Mouse (Mus musculus) thymus, postnatal 36 days (tissue): Measurements from ENCODE around the gene Prr30.
"Not testable (repeated sequence)": the region's sequence is repeated elsewhere in the genome, so short reads cannot be mapped to it uniquely, and the experiment has no call there.

Experiments used
- DNase-seq, 2 experiments: peaks; one replicate each; pipeline ENCODE4 v3.0.0; 2022; ENCODE audit warnings: mixed read lengths in 2 of 2

Prr30 gene

DNA sequence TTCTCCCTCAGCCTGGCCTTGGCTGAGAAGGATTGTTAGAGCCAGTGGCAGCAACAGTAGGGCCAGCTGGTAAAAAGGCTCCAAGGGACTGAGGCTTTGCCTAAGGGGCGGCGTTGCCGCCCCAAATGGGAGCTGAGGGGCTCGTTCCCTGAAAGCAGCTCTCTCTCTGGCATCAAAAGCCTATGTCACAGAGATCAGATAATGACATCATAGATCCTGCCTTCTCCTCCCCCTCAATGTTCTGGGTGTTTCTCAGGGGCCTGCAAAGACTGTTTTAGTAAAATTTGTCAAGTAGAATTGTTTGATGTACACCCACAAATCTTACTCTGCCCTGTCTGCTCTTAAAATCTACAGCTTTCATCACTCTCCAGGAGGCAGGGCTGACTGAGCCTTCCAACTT is at the start of gene Prr30:
TSS of gene Prr30 (minus strand) at position 101 of the 400 bp plus-strand sequence.
- no peak for DNase-seq

DNA sequence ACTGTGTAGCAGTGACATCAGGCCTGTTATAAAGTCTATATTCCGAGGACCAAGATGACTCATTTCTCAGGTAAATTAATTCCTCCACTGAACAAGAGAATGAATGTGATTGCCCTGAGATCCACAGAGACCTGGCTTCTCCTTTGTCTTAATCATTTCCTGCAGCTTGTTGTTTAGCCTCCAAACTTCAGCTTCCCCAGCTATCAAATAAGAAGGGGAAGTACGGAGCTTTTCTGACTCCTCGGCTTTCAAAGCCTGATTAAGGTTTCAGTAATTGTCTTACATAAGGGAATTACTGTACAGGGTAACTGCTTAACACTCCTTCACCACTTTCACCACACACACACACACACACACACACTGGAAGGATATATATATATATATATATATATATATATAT is 46.7 kb upstream of the Prr30 start:
- DNase-seq, result no peak

DNA sequence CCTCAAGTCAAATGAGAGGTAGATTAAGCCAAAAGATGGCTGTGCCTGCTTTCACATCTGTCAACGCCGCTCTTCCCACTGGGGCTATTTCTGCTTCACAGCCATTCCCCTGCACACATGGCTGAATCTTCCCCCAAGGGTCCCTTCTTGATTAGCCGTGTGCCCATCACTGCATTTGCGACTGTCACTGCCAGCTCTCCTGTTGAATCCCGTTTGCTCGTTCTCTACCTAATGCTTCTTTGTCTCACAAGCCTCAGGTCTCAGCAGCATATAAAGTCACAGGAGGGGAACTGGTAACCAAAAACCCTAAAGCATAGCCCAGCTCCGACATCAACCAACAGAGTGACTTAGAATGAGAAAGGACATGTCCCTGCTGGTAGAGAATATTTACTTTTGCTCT is 45.6 kb upstream of the Prr30 start:
- no peak for DNase-seq

DNA sequence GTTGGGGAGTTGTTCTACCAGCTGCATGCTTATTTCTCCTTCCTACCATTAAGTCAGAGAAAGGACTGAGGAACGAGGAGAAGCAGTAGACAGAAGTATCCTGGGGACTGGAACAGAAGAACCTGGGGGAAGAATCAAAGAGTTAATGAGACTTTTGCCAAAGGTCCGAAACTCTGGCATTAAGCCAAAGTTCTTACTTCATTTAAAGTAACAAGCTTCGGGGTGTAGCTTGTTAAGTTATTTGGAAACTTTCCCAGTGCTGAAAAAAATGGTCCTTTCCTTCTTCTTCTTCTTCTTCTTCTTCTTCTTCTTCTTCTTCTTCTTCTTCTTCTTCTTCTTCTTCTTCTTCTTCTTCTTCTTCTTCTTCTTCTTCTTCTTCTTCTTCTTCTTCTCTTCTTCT is 44.3 kb upstream of the Prr30 start:
- DNase-seq, result not testable (repeated sequence)

DNA sequence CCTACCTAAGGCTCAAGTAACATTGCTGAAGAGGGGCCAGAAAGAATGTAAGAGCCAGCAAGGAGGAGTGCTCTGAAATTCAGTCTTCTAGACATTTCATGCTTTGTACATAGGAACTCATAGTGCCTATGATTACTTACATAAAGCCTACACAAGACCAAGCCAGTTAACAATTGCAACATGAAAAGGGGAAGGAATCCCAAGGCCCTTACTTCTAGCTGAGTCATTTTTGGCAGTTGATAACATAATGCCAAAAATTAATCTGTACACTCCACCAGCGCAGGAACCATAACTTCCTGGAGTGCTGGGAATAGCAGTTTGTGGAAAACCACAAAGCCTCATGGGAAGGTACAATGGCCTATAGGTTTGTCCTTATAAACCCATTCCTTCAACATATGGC is 37.8 kb upstream of the Prr30 start:
- no peak for DNase-seq

DNA sequence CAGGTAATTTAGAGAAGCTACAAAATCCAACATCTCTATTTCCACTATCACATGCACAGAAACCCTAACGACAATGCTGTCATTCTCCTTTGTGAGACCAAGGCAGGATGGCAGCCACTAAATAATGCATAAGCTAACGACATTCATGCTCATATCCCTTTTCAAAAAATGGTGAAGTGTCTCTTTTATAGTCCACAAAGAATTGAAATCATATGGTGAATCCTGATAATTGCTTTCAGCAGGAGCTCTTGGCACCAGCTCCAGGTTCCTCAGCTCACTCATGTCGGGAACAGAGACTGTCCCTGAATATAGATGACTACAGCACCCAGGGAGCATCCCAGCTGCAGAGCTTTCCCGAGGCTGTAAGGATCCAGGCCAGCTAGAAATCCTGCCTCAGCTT is 28.9 kb upstream of the Prr30 start:
- DNase-seq, result no peak

DNA sequence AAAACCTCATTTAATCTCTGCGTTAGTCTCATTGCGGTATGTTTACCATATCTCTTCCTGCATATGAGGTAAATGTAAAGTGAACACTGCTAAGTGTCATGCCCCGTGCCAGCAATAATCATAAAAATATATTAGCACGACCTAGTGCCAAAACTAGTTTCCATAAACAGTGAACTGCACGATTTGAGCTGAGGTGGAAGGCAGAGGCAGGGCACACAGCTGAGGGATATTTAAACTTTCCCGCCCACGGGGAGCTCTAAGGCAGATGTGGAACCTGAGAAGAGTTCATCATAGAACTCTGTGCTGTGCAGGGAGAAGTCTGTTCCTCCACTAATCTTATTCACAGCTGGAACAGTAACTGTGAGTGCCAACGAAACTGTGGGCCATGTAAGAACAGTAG is 22.2 kb upstream of the Prr30 start:
- DNase-seq, result no peak

DNA sequence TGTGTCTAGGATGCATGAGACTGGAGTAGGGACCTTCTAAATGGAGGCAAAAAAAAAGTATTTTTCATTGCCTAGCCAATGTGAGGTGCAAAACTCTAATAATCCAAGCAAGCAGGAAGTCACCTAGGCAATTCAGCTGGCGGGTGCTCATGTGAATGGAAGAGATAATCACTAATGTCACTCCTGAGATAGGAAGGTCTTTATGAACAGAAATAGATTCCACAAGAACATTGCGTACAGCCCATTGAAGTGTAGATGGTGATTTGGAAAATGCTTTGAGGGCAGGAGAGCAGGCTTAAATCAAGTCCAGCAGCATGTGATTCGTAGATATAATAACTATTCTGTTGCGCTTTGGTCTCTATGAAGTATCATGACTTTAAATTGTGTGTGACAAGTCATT is 27.9 kb downstream of the Prr30 start:
- DNase-seq, result no peak
